Mouse (Mus musculus): ENCODE measurements around the gene Bptf.
"Not testable (repeated sequence)": the region's sequence is repeated elsewhere in the genome, so short reads cannot be mapped to it uniquely, and the experiment has no call there.

GRCm38 (mm10) chr11:106985979-106986604 is 145.8 kb downstream of the Bptf start:
- TF ChIP-seq EP300, CTCF (IDR thresholded peaks at IDR 0.05; ENCODE audit: low read depth): not testable (repeated sequence)

Data from liver, postnatal 0 days (tissue).